Comparison of ENCODE assay signal across 8 mouse cellular contexts in the genomic region with DNA sequence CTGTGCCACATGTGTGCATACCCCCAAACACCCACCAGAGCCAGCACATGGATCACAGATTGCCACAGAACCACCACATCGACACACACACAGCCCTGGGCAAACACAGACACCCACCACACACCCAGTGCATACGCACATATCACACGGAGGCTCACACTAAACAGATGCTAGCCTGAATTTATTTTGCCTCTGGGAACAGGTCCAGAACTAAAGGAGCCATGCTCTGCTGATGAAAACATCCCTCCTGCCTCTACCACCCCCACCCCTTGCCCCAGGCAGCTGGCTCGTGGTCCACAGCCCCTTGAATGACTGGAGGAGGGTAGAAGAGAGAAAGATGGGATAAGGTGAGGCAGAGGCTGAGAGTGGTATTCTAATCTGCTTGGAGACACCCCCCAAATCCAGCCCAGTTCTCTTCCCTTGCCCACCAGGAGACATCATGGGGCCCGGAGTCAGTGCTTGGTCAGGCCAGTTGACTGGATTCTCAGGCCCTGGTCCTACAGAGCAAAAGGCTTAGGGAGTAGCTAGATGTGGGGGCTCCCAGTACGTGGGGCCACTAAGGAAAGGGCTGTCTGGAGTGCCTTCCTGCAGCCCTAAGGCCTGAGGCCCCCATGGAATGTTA. TPM values are rescaled to one million over a fixed set of nuclear protein-coding genes. Genes with fewer than 3 reads are reported as not detected.
A peak's percentile ranks its signal among the peaks of the same experiment; 100 is the strongest.
DNase-seq lines count a peak whose midpoint lies in the region; ATAC-seq and TF ChIP-seq lines count a peak whose summit lies in the region.

No protein-coding gene starts in this region.

- peak overlapping the region; percentile 88 for H3K4me3 ChIP-seq in kidney, embryonic 15.5 days (replicated peaks)
- peak overlapping the region; percentile 91 for H3K4me3 ChIP-seq in hindbrain, embryonic 10.5 days
- H3K4me3 ChIP-seq in liver, postnatal 0 days (ENCODE audit: low read depth, low read length), result 0 out of 2 replicates have a peak overlapping the region, but pooled peaks have one; percentile 2

- peak overlapping the region; percentile 97 for H3K27ac ChIP-seq in kidney, embryonic 15.5 days
- peak overlapping the region; percentile 54 for H3K27ac ChIP-seq in hindbrain, embryonic 10.5 days
- peak overlapping the region; percentile 13; the same call in 1 of the 2 replicates for H3K27ac ChIP-seq in liver, postnatal 0 days (ENCODE audit: low read depth)

- 58% methylated on average over 6 of the region's 6 CpGs for WGBS in kidney, embryonic 15.5 days
- WGBS in hindbrain, embryonic 10.5 days, result 73% methylated on average over 6 of the region's 6 CpGs
- 37% methylated on average over 6 of the region's 6 CpGs for WGBS in liver, postnatal 0 days (ENCODE audit: insufficient replicate concordance)

- 0 out of 2 replicates have a peak overlapping the region, but pooled peaks have one; percentile 21 for H3K9ac ChIP-seq in kidney, embryonic 15.5 days
- H3K9ac ChIP-seq in liver, postnatal 0 days (replicated peaks), result no peak overlapping the region; the same call in 1 of the 2 replicates

- no peak for DNase-seq in kidney, postnatal 36 days
- DNase-seq in brain, adult 2 months (ENCODE audit: low read depth, low spot score), result peak; percentile 85
- DNase-seq in hindbrain, embryonic 10.5 days (ENCODE audit: low spot score), result no peak
- DNase-seq in liver, postnatal 0 days, result no peak
- no peak for DNase-seq in thymus, postnatal 4 days
- no peak for DNase-seq in T-cell, adult 2 months (ENCODE audit: low spot score)

- no peak for TF ChIP-seq CTCF in liver, postnatal 0 days (IDR thresholded peaks at IDR 0.05; ENCODE audit: low read depth)

- TF ChIP-seq EP300 in liver, postnatal 0 days (IDR thresholded peaks at IDR 0.05; ENCODE audit: low read depth), result no peak

- H3K4me2 ChIP-seq in kidney, embryonic 15.5 days, result peak overlapping the region; percentile 87
- H3K4me2 ChIP-seq in liver, postnatal 0 days (ENCODE audit: low read depth, low read length), result peak overlapping the region; percentile 95

- peaks cover 90% of the 10 kb centered on the region for H3K4me1 ChIP-seq in kidney, embryonic 15.5 days
- H3K4me1 ChIP-seq in hindbrain, embryonic 10.5 days (replicated peaks), result peaks cover 96% of the 10 kb centered on the region
- peaks cover 43% of the 10 kb centered on the region for H3K4me1 ChIP-seq in liver, postnatal 0 days (ENCODE audit: insufficient read depth)

- no peaks in the 10 kb centered on the region for H3K27me3 ChIP-seq in kidney, embryonic 15.5 days
- peaks cover 24% of the 10 kb centered on the region for H3K27me3 ChIP-seq in hindbrain, embryonic 10.5 days (ENCODE audit: insufficient read depth, poor library complexity, severe bottlenecking)
- H3K27me3 ChIP-seq in liver, postnatal 0 days (ENCODE audit: insufficient read depth, low read length), result peaks cover 17% of the 10 kb centered on the region; the same call in 1 of the 2 replicates

- no peaks in the 10 kb centered on the region for H3K9me3 ChIP-seq in kidney, embryonic 15.5 days (replicated peaks)
- no peaks in the 10 kb centered on the region for H3K9me3 ChIP-seq in hindbrain, embryonic 10.5 days
- no peaks in the 10 kb centered on the region for H3K9me3 ChIP-seq in liver, postnatal 0 days (ENCODE audit: low read length)

- no peak for ATAC-seq in kidney, embryonic 15.5 days (replicated peaks; ENCODE audit: low FRiP score)
- no peak for ATAC-seq in liver, postnatal 0 days
- no peak for ATAC-seq in erythroid progenitor cell, adult 5-6 weeks (replicated peaks; ENCODE audit: low FRiP score, poor library complexity, severe bottlenecking)

- H3K36me3 ChIP-seq in kidney, embryonic 15.5 days, result peaks cover 7% of the 10 kb centered on the region
- peaks cover 13% of the 10 kb centered on the region for H3K36me3 ChIP-seq in hindbrain, embryonic 10.5 days
- H3K36me3 ChIP-seq in liver, postnatal 0 days (replicated peaks; ENCODE audit: insufficient read depth, low read length), result no peaks in the 10 kb centered on the region

RNA-seq across cellular contexts. Expression of gene Hdac7, which starts 16.0 kb away (rescaled TPM):
- polyA plus RNA-seq in kidney, embryonic 15.5 days (2015; fragmentation: Nextera tagmentation; extraction: Ambion mirVana), result 29.9 and 35.2 TPM in 2 replicates
- polyA plus RNA-seq in hindbrain, embryonic 10.5 days (2016; fragmentation: Nextera tagmentation; extraction: Ambion mirVana), result 25.7 and 32.7 TPM in 2 replicates
- polyA plus RNA-seq in liver, postnatal 0 days (2015; fragmentation: Nextera tagmentation; extraction: Ambion mirVana), result 5.3 TPM in 2 replicates
- 15.1 and 26.8 TPM in 2 replicates for total RNA-seq in erythroid progenitor cell, adult 5-6 weeks (2015; ENCODE audit: low replicate concordance)
- 2.4 and 9.8 TPM in 2 replicates for total RNA-seq in erythroid progenitor cell, adult 5-6 weeks (2017; ENCODE audit: low replicate concordance)

RNA-seq across cellular contexts. Expression of gene Slc48a1, which starts 50.0 kb away (rescaled TPM):
- 57.5 and 58.8 TPM in 2 replicates for polyA plus RNA-seq in kidney, embryonic 15.5 days (2015; fragmentation: Nextera tagmentation; extraction: Ambion mirVana)
- 28.8 and 31.3 TPM in 2 replicates for polyA plus RNA-seq in hindbrain, embryonic 10.5 days (2016; fragmentation: Nextera tagmentation; extraction: Ambion mirVana)
- polyA plus RNA-seq in liver, postnatal 0 days (2015; fragmentation: Nextera tagmentation; extraction: Ambion mirVana), result 59.0 and 61.1 TPM in 2 replicates
- 122 and 124 TPM in 2 replicates for total RNA-seq in erythroid progenitor cell, adult 5-6 weeks (2015; ENCODE audit: low replicate concordance)
- total RNA-seq in erythroid progenitor cell, adult 5-6 weeks (2017; ENCODE audit: low replicate concordance), result 74.2 and 96.2 TPM in 2 replicates

Comparison
In these comparisons a context has a peak if more than half of its experiments do, and no peak if none do; other contexts are left out.
1. H3K27ac ChIP-seq: peak in every context shown above with its lines; median percentile 97 in kidney, embryonic 15.5 days; 54 in hindbrain, embryonic 10.5 days; 13 in liver, postnatal 0 days.
2. H3K4me3 ChIP-seq: peak in every context shown above with its lines; median percentile 91 in hindbrain, embryonic 10.5 days; 88 in kidney, embryonic 15.5 days; 2 in liver, postnatal 0 days.